ENCODE assay signal across 11 mouse cellular contexts in the genomic region with DNA sequence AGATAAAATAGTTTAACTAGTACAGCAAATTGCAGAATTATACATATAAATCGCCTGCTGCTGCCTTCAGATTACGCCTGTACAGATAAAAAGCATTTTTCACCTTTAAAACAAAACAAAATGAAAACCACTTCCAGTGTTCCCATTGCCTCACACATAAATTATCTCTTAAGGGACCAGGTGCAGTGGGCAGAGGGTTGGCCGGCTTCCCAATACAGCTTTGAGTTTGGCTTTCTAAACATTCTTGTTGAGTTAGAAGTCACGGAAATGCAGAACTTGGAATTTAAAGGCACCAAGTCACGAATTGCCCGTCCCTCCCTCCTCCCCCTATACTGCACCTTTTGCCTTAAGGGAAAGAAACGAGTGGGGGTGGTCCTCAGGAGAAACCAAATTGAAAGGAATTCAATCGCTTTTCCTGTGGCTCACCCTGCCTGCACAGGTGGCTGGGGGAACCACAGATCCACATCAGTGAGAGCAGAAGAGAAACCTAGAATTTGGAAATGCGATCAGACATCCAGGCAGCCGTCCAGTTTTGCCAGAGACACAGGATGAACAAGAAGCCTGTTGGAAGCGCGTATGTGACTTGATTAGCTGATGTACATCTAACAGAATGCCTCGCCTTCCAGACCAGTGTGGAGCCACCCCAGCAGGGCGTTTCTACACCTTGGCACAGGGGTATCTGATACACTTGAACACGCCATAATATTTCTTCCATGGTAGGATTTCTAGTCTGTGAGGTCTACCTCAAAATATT.
DNase-seq lines count a peak whose midpoint lies in the region; ATAC-seq and TF ChIP-seq lines count a peak whose summit lies in the region.
"Had no signal": no experiment of that assay in that cellular context is flagged by ENCODE, and none has a peak within 500 bp of the region (broad histone marks: within the 10 kb centered on the region; RNA-seq: fewer than 3 reads in every experiment).

No protein-coding gene starts in this region.

- no peak overlapping the region for H3K9ac ChIP-seq in kidney, postnatal 0 days (ENCODE audit: low read depth, low read length)
- no peak overlapping the region for H3K9ac ChIP-seq in kidney, embryonic 15.5 days
- no peak overlapping the region for H3K9ac ChIP-seq in embryonic facial prominence, embryonic 15.5 days
- H3K9ac ChIP-seq: forebrain, postnatal 0 days; hindbrain, embryonic 13.5 days had no signal

- WGBS in kidney, postnatal 0 days: 42% methylated on average over 15 of the region's 15 CpGs
- 48% methylated on average over 15 of the region's 15 CpGs for WGBS in kidney, embryonic 15.5 days
- WGBS in embryonic facial prominence, embryonic 15.5 days: 37% methylated on average over 15 of the region's 15 CpGs

- H3K9me3 ChIP-seq in kidney, postnatal 0 days (replicated peaks; ENCODE audit: low read length): no peaks in the 10 kb centered on the region
- no peaks in the 10 kb centered on the region for H3K9me3 ChIP-seq in kidney, embryonic 15.5 days (replicated peaks)
- no peaks in the 10 kb centered on the region for H3K9me3 ChIP-seq in embryonic facial prominence, embryonic 15.5 days (replicated peaks)
- H3K9me3 ChIP-seq: hindbrain, embryonic 13.5 days had no signal

- H3K4me3 ChIP-seq in kidney, postnatal 0 days (replicated peaks; ENCODE audit: low read depth, low read length): no peak overlapping the region
- no peak overlapping the region for H3K4me3 ChIP-seq in kidney, embryonic 15.5 days (replicated peaks)
- H3K4me3 ChIP-seq in embryonic facial prominence, embryonic 15.5 days (replicated peaks): no peak overlapping the region
- H3K4me3 ChIP-seq: hindbrain, embryonic 13.5 days had no signal

- H3K36me3 ChIP-seq in kidney, postnatal 0 days (ENCODE audit: insufficient read depth, low read length): no peaks in the 10 kb centered on the region
- H3K36me3 ChIP-seq in kidney, embryonic 15.5 days: no peaks in the 10 kb centered on the region
- H3K36me3 ChIP-seq in embryonic facial prominence, embryonic 15.5 days: no peaks in the 10 kb centered on the region
- H3K36me3 ChIP-seq: hindbrain, embryonic 13.5 days had no signal

- DNase-seq in kidney, postnatal 0 days (ENCODE audit: low spot score): no peak
- peak; percentile 44 to 45 for DNase-seq in right cerebral cortex, postnatal 10 days (ENCODE audit: low spot score in 2 of 2)
- DNase-seq in right cerebral cortex, adult 18-20 months: no peak
- no peak for DNase-seq in testis, postnatal 14 days (ENCODE audit: low spot score)
- DNase-seq: forebrain, postnatal 0 days; lung, postnatal 10 days; thymus, adult 2 months had no signal

- H3K27ac ChIP-seq in kidney, postnatal 0 days: no peak overlapping the region
- H3K27ac ChIP-seq in kidney, embryonic 15.5 days: no peak overlapping the region
- no peak overlapping the region for H3K27ac ChIP-seq in embryonic facial prominence, embryonic 15.5 days (replicated peaks)
- H3K27ac ChIP-seq: hindbrain, embryonic 13.5 days had no signal

- peak overlapping the region; percentile 24; the same call in 1 of the 2 replicates for H3K4me2 ChIP-seq in kidney, postnatal 0 days (ENCODE audit: low read length)
- H3K4me2 ChIP-seq in kidney, embryonic 15.5 days: no peak overlapping the region
- H3K4me2 ChIP-seq in embryonic facial prominence, embryonic 15.5 days (replicated peaks): peak overlapping the region; percentile 9; the same call in 1 of the 2 replicates
- H3K4me2 ChIP-seq: hindbrain, embryonic 13.5 days had no signal

- ATAC-seq in kidney, postnatal 0 days (replicated peaks; ENCODE audit: low FRiP score, low read depth): no peak
- no peak for ATAC-seq in kidney, embryonic 15.5 days (replicated peaks; ENCODE audit: low FRiP score)
- ATAC-seq in embryonic facial prominence, embryonic 15.5 days (ENCODE audit: insufficient number of reproducible peaks, low FRiP score, low TSS enrichment, low read depth): no peak
- ATAC-seq in granulocyte monocyte progenitor cell, adult 5-6 weeks (replicated peaks; ENCODE audit: poor library complexity, severe bottlenecking): no peak
- ATAC-seq: forebrain, postnatal 0 days had no signal

- no peak for TF ChIP-seq CTCF in kidney, postnatal 0 days (IDR thresholded peaks at IDR 0.05; ENCODE audit: low read depth)

- no peaks in the 10 kb centered on the region for H3K27me3 ChIP-seq in kidney, postnatal 0 days (ENCODE audit: insufficient read depth, low read length)
- H3K27me3 ChIP-seq in kidney, embryonic 15.5 days: no peaks in the 10 kb centered on the region
- peaks cover 4% of the 10 kb centered on the region; the same call in 1 of the 2 replicates for H3K27me3 ChIP-seq in embryonic facial prominence, embryonic 15.5 days
- H3K27me3 ChIP-seq: hindbrain, embryonic 13.5 days had no signal

- H3K4me1 ChIP-seq in kidney, postnatal 0 days (replicated peaks; ENCODE audit: insufficient read depth, low read length): no peaks in the 10 kb centered on the region
- peaks cover 19% of the 10 kb centered on the region for H3K4me1 ChIP-seq in kidney, embryonic 15.5 days
- H3K4me1 ChIP-seq in embryonic facial prominence, embryonic 15.5 days: peaks cover 13% of the 10 kb centered on the region

Comparison
In these comparisons a context has a peak if more than half of its experiments do, and no peak if none do; other contexts are left out.
1. DNase-seq: peak in right cerebral cortex, postnatal 10 days (2 of 2); none in kidney, postnatal 0 days (single experiment), right cerebral cortex, adult 18-20 months (single experiment) and testis, postnatal 14 days (single experiment).